Mouse (Mus musculus): Measurements from ENCODE around the gene Sys1. TPM values are rescaled to one million over a fixed set of nuclear protein-coding genes. Genes with fewer than 3 reads are reported as not detected.

Sys1 gene
- polyA plus RNA-seq, 1 experiment from 2014 or later = 88.2 TPM

DNA sequence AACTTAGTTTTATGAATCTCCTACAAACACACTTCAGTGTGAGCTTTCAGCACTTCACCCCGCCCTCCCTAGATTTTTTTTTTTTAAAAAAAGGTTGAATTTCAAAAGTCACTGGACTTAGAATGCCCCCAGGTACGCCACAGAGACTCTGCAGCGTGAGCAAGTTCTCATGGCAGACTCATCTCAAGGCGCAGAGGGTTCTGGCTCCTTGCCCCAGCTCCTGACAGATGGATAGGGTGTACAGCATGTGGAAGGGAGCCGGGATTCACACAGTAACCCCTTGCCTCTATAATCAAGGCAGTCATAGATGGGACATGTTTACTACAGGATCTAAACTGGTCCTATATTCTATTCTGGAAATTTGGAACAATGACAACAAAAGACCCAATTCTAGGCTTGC is 31.4 kb upstream of the Sys1 start:
- no peak overlapping the region for H3K4me2 ChIP-seq
- H3K27ac ChIP-seq (replicated peaks) = no peak overlapping the region
- no peaks in the 10 kb centered on the region for H3K4me1 ChIP-seq (replicated peaks)
- no peak overlapping the region for H3K9ac ChIP-seq
- H3K9me3 ChIP-seq = no peaks in the 10 kb centered on the region
- no peak overlapping the region for H3K4me3 ChIP-seq
- no peaks in the 10 kb centered on the region for H3K36me3 ChIP-seq
- no peak for ATAC-seq (ENCODE audit: low FRiP score, low read depth)
- no peaks in the 10 kb centered on the region for H3K27me3 ChIP-seq
- WGBS = 92% methylated on average over 5 of the region's 5 CpGs

DNA sequence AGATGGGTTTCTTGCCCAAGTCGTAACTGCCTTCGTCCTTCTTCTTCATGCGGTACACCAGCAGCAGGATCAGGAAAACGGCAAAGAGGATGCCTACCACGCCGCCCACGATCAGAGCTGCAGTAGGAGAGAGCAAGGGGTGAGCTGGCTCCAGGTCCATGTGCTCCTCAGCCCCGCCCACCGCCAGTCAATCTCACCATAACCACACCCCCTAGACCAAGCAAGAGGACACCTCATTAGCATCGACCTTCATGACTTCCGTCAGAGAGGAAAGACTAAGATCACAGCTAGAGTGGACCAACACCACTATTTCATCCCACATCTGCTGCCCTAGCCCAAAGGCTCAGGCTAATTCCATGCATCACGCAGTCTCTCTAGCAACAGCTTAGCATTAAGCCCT is 30.6 kb upstream of the Sys1 start:
- Histone ChIP-seq H3K4me2 (no peak overlapping the region), H3K9ac (no peak overlapping the region), H3K36me3 (no peaks in the 10 kb centered on the region), H3K4me1 (replicated peaks) (no peaks in the 10 kb centered on the region), H3K9me3 (no peaks in the 10 kb centered on the region), H3K27ac (replicated peaks) (no peak overlapping the region), H3K4me3 (no peak overlapping the region), H3K27me3 (no peaks in the 10 kb centered on the region)
- 31% methylated on average over 12 of the region's 12 CpGs for WGBS
- ATAC-seq (ENCODE audit: low FRiP score, low read depth) = no peak

DNA sequence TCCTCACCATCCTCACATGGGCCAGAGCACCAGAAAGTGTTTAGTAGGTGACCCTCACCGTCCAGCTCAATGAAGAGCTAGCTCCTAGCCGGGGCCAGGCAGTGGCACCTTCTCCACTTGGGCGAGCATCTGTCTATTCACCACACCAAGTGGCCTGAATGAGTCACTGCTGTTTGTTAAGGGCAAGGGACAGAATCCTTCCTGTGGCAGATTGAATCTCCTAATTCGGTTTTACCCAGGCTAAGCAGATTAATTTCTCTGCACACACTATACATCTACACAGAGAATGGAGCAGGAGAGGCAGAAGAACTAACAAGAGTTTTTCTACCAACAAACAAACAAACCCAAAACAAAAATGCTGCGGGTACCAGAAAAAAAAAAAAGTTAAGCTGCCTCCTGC is 29.8 kb upstream of the Sys1 start:
- Histone ChIP-seq H3K4me3 (no peak overlapping the region), H3K4me2 (no peak overlapping the region), H3K36me3 (no peaks in the 10 kb centered on the region), H3K4me1 (replicated peaks) (no peaks in the 10 kb centered on the region), H3K9me3 (no peaks in the 10 kb centered on the region), H3K27me3 (no peaks in the 10 kb centered on the region), H3K27ac (replicated peaks) (no peak overlapping the region), H3K9ac (no peak overlapping the region)
- 92% methylated on average over 5 of the region's 5 CpGs for WGBS
- ATAC-seq (ENCODE audit: low FRiP score, low read depth) = no peak

DNA sequence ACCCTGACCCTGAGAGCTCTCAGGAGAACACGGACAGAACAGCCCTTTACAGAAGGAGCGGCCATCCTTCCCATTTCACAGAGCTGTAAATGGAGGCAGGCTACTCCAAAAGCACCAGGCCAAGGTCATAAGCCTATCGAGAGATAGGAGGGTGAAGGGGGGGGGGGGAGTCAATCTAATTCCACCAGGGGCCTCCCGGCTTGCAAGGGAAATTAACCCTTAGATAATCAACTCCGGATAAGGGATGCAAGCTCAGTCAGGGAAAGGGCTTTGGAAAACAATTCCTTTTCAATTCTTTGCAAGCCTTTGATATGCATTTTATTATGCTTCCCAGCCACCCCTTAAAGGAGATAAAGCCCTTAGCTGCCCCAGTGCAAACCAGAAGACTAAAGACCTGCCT is 28.3 kb upstream of the Sys1 start:
- H3K27ac ChIP-seq (replicated peaks) = no peak overlapping the region
- H3K36me3 ChIP-seq = no peaks in the 10 kb centered on the region
- 45% methylated on average over 5 of the region's 5 CpGs for WGBS
- no peak overlapping the region for H3K9ac ChIP-seq
- no peak overlapping the region for H3K4me2 ChIP-seq
- H3K27me3 ChIP-seq = no peaks in the 10 kb centered on the region
- no peak for ATAC-seq (ENCODE audit: low FRiP score, low read depth)
- no peak overlapping the region for H3K4me3 ChIP-seq
- no peaks in the 10 kb centered on the region for H3K4me1 ChIP-seq (replicated peaks)
- H3K9me3 ChIP-seq = no peaks in the 10 kb centered on the region

DNA sequence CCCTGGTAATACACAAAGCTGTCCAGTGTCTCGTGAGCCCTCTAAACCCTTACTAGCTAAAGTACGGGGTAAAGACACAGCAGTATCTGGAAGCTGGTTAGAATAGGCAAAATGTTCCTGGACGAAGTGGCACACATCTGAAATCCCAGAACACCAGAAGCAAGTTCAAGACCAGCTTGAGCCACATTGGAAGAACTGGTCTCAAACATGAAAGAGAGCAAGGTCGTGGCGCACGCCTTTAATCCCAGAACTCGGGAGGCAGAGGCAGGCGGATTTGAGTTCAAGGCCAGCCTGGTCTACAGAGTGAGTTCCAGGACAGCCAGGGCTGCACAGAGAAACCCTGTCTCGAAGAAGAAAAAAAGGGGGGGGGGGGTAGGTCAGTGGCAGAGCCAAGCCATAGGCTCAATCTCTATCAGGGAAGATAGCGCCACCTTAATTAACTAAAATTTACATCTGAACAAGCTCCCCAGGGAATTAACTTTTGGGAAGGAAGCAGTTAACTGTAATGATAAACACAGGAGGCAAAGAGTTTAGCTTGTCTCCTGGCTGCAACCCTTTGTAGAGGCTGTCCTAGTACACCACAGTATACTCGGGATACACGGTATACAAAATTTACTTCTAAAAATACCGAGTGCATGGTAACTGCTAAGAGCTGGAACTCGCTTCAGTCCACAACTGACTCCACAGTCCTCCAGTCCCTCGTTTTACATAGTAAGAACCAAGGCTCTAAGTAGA is 26.7 kb upstream of the Sys1 start:
- Histone ChIP-seq H3K27ac (replicated peaks) (no peak overlapping the region), H3K27me3 (no peaks in the 10 kb centered on the region), H3K36me3 (no peaks in the 10 kb centered on the region), H3K9ac (no peak overlapping the region), H3K4me1 (replicated peaks) (no peaks in the 10 kb centered on the region), H3K4me3 (no peak overlapping the region), H3K9me3 (no peaks in the 10 kb centered on the region), H3K4me2 (no peak overlapping the region)
- 50% methylated on average over 15 of the region's 15 CpGs for WGBS
- ATAC-seq (ENCODE audit: low FRiP score, low read depth) = no peak

DNA sequence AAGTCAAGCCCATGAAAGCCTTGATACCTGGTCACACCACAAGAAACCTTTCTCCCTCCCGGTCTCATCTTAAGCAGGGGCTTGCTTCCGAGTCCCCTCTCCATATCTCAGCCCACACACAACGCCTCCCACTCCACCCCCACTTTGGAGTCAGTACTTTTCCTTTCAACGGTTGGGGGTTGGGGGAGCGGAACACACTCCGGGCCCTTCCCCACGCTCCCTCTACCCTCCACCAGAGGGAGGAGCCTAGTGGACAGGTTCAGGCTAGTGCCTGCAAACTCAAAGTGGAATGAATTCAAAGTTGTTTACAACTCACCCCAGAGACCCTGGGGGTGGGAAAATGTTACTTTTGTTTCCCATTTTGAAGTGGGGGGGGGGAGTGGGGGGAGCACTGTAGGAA is 26.1 kb upstream of the Sys1 start:
- WGBS = 14% methylated on average over 7 of the region's 7 CpGs
- no peaks in the 10 kb centered on the region for H3K36me3 ChIP-seq
- H3K27ac ChIP-seq (replicated peaks) = no peak overlapping the region
- no peaks in the 10 kb centered on the region for H3K27me3 ChIP-seq
- no peak overlapping the region for H3K4me2 ChIP-seq
- no peaks in the 10 kb centered on the region for H3K4me1 ChIP-seq (replicated peaks)
- H3K9ac ChIP-seq = no peak overlapping the region
- H3K9me3 ChIP-seq = no peaks in the 10 kb centered on the region
- no peak for ATAC-seq (ENCODE audit: low FRiP score, low read depth)
- no peak overlapping the region for H3K4me3 ChIP-seq

DNA sequence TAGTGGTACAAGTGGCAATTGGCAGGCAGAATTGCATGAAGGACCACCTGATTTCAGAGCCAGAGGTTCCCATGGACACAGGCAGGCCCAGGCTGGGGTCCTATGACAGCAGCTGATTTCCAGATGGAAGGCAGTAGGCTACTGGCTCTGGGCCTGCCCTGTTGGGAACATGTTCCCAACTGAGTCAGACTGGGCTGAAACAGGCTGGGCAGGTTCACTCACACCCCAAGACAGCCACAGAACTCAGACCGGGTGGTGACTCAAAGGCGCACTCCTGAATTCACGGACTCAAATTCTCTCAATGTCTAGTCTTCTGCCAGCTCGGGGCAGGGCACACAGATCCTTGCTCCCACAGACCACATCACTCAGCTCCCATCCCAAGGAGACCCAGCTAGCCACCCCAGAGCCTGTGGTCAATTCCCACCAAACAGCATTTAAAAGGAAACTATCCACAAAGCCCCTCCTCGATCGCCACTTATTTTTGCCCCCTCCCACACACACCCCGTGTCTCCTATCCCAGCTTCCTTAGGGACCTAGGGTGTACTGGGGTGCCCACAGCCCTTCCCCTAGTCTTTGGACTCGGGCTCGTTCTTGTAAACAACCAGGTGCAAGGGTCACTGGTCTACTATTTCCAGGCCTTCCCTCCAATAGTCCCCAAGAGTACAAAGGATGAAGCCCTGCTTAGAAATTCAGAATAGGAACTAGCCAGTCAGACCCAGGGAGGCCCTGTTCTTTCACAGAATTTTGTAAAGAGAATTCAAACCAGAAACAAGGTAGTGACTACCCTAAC is 24.9 kb upstream of the Sys1 start:
- H3K27ac ChIP-seq (replicated peaks) = no peak overlapping the region
- no peaks in the 10 kb centered on the region for H3K36me3 ChIP-seq
- H3K9me3 ChIP-seq = no peaks in the 10 kb centered on the region
- no peaks in the 10 kb centered on the region for H3K27me3 ChIP-seq
- 67% methylated on average over 9 of the region's 9 CpGs for WGBS
- H3K4me3 ChIP-seq = no peak overlapping the region
- H3K4me1 ChIP-seq (replicated peaks) = no peaks in the 10 kb centered on the region
- no peak overlapping the region for H3K9ac ChIP-seq
- ATAC-seq (ENCODE audit: low FRiP score, low read depth) = no peak
- H3K4me2 ChIP-seq = no peak overlapping the region

DNA sequence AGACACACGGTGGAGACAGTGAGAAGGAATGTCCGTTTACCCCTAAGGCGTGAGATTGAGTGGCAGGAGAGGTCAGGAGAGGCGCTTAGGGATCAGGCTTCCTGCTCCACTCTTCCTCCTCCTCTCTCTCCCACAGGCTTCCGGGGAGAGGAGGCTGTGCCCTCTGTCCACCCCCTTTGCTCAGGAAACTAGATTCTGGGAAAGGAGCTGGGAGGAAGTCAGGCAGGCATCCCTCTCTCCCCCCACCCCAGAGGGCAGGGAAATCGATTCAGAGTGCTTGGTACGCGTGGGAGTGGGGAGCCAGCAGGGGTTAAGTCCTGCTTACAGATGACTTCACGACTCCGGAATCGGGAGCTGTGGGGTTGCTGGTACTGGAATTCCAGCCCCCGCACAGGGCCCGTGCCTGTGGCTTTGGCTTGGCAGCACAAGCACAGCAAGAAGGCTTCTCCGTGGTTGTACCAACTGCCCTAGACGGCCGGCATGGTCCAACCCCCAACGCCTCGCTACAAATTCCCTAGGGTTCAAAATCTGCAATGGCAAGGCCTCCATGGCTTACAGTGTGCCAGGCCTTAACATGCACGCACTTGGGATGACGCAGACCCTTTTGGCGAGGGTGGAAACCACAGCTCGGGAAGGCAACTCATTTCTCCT is 24.1 kb upstream of the Sys1 start:
- Histone ChIP-seq H3K4me3 (no peak overlapping the region), H3K9ac (no peak overlapping the region), H3K4me1 (replicated peaks) (no peaks in the 10 kb centered on the region), H3K4me2 (no peak overlapping the region), H3K9me3 (no peaks in the 10 kb centered on the region), H3K36me3 (no peaks in the 10 kb centered on the region), H3K27me3 (no peaks in the 10 kb centered on the region), H3K27ac (replicated peaks) (no peak overlapping the region)
- WGBS = 32% methylated on average over 22 of the region's 22 CpGs
- no peak for ATAC-seq (ENCODE audit: low FRiP score, low read depth)

DNA sequence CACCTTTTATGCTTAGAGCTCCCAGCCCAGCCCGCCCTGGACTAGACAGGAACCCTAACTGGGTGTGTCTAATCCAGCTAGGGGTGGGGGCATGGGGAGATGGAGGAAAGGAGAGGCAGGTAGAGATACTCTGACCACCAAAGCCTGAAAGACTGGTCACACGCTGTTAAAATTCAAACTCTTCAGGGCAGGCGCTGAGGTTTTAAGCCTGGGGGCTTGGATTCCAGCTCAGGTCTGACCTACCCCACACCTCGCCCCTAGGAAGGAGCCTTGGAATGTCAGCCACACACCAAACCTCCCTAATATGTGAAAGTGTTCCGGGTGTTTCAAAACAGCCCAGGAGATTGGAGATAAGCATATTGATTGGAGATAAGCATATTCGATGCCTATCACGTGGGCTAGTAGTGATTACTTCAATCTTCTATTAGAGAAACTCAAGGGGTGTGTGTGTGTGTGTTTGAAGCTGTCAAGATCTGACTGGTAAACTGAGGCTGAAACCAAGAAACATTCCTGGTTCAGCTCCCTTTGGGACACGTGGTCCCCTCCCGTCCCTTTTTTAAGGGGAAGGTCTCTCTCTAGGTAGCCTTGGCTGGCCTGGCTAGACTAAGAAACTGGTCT is 23.4 kb upstream of the Sys1 start:
- Histone ChIP-seq H3K4me1 (replicated peaks) (no peaks in the 10 kb centered on the region), H3K4me2 (no peak overlapping the region), H3K9me3 (no peaks in the 10 kb centered on the region), H3K9ac (no peak overlapping the region), H3K36me3 (no peaks in the 10 kb centered on the region), H3K4me3 (no peak overlapping the region), H3K27ac (replicated peaks) (no peak overlapping the region), H3K27me3 (no peaks in the 10 kb centered on the region)
- ATAC-seq (ENCODE audit: low FRiP score, low read depth) = no peak
- WGBS = 86% methylated on average over 9 of the region's 9 CpGs

DNA sequence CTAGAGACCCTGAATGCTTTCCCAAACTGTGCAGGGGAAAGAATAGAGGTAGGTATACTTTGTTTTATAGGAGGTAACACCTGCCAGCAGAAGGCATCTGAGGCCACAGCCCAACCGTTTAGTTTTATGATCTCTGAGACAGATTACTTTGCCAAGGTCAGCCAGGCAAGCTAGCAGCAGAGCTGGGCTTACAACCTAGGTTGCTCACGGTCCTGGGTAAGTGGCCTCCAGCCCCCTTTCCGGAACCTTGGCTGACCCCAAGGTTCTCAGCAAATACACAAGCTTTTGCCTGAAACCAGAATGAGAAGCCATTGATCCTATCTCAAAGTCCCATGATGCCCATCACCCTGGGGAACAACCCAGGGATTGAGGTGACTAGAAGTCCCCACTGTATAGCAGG is 22.1 kb upstream of the Sys1 start:
- Histone ChIP-seq H3K27ac (replicated peaks) (no peak overlapping the region), H3K27me3 (no peaks in the 10 kb centered on the region), H3K9ac (no peak overlapping the region), H3K4me2 (no peak overlapping the region), H3K36me3 (no peaks in the 10 kb centered on the region), H3K4me1 (replicated peaks) (no peaks in the 10 kb centered on the region), H3K9me3 (no peaks in the 10 kb centered on the region), H3K4me3 (no peak overlapping the region)
- 86% methylated on average over 3 of the region's 3 CpGs for WGBS
- ATAC-seq (ENCODE audit: low FRiP score, low read depth) = no peak

DNA sequence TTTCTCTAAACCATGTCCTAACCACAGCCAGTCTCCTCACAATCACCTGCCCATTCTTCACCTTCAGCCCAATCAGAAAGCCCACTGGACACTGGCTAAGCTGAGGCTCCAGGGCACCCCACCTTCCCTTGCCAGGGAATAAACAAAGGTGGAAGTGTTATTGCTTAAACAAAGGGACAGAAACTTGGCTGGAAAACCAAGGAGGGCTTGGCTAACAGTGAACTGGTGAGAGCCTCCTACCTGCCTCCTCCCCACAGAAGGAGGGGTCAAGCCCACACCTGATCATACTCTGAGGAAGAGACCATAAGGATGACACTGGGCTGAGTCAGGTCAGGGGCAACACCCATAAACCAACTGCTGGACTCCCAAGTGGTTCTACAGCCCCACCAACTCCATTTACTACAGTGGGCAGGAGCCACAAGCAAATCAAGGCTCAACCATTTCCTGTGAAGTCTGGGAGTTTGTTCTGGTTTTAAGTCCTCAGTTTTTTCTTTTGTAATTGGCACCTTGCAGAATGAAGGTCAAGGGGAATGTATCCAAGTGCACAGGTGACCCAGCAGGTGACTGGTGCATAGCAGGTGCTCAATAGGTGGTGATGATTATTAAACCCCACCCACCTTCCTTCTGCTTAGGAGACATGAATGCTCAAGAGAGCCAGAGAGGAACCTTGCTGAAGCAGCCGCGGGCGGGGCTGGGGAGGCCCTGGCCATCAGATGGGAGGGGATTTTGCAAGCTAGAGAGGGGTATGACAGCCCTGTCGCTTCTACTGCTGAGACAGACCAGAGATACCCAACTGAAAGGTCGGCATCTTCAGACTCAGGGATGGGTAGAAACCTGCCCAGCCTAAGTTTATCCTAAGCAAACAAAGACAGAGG is 21.3 kb upstream of the Sys1 start:
- H3K4me2 ChIP-seq = no peak overlapping the region
- no peaks in the 10 kb centered on the region for H3K27me3 ChIP-seq
- WGBS = 58% methylated on average over 5 of the region's 5 CpGs
- H3K9me3 ChIP-seq = no peaks in the 10 kb centered on the region
- no peak overlapping the region for H3K4me3 ChIP-seq
- no peak overlapping the region for H3K27ac ChIP-seq (replicated peaks)
- H3K4me1 ChIP-seq (replicated peaks) = no peaks in the 10 kb centered on the region
- ATAC-seq (ENCODE audit: low FRiP score, low read depth) = no peak
- H3K36me3 ChIP-seq = no peaks in the 10 kb centered on the region
- no peak overlapping the region for H3K9ac ChIP-seq

All from hindbrain, embryonic 15.5 days (tissue).